Mouse (Mus musculus): ENCODE measurements around the gene Gfra1. TPM values are rescaled to one million over a fixed set of nuclear protein-coding genes. Genes with fewer than 3 reads are reported as not detected.

Gene Gfra1
- polyA plus RNA-seq, 2 experiments from 2014 or later: 1.1 to 1.7 TPM

- no peak for ATAC-seq
Measured at GRCm38 (mm10) chr19:58314631-58315030, 141.1 kb downstream of the Gfra1 start.

DNA sequence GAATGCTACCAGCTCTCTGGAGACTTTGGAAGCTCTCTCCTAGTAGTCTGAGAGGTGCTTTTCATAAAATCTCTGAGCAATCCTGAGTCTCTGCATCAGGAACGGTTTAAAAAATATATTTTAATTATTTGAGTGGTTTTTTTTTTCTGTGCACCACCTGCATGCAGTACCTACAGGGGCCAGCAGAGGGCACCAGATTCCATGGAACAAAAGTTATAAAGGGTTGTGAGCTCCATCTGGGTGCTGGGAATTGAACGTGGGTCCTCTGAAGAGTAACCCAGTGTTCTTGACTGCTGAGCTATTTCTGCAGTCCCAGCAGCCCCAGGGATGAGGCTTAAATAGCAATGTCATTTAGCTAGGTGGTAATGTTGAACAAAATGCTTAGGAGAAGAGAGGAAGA lies 141.9 kb downstream of the Gfra1 start:
- ATAC-seq: no peak

DNA sequence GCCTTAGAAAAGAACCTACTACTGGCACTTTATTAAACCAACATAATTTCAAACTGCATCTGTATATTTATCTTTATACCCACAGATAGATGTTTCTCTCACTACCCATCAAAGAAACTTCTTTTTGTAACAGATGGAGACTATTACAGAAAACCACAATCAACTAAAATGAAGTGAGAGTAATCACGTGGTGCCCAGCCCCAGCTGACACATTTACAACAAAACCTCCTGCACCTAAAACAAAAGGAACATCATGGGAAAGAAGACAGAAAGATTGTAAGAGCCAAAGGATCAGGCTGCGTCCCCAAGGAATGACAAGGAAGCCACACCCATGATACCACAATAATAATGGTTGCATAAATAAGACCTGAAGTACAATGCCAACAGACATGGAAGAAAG lies 143.2 kb downstream of the Gfra1 start:
- ATAC-seq: no peak

- ATAC-seq: no peak
Measured at GRCm38 (mm10) chr19:58310334-58311315, 145.1 kb downstream of the Gfra1 start.

DNA sequence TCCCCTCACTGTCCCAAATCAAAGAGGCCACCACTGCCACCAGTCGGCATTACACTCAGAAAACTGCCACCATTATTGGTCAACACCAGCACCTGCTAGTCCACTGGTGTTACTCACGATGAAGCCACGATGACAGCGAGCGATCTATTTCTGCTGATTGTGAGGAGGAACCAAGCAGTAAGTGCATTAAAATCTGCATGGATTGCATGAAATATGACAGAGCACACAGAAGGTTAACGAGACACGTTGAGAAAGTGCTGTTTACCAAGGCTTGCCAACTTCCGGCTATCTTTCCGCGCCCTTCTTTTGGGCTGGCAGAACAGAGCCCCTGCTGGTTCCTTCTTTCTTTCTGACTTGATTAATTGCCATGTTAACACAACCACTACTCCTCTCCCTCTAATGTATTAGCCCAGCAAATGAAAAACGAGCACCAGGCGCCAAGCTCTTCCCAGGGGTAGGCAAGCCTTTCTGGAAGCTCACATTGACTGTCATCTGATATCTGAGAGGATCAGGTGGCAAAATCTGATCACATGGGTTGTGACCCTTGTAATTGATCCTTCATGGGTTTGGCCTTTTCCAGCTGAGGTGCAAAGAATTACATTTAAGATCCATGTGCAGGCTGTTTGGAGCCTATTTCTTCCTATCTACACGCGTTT lies 146.0 kb downstream of the Gfra1 start:
- no peak for ATAC-seq

DNA sequence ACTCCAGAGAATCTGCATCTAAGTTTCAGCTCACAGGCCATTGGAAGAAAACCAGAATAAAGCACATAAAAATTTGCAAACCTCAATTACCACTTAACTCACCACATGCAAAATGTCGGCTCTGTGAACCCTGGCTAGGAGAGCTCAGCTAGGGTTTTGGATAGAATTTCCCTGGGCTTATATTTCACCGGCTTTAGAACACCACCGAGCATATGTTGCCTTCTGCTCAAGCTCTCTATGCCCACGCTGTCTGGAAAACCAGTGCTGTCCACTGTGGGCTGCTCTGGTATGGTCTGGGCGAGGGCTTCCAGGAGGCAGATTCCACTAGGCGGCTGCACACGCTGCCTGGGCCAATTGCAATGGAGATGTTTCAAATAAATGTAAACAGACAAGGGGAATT lies 154.6 kb downstream of the Gfra1 start:
- no peak for ATAC-seq

- no peak for ATAC-seq
Measured at GRCm38 (mm10) chr19:58297926-58298325, 157.8 kb downstream of the Gfra1 start.

DNA sequence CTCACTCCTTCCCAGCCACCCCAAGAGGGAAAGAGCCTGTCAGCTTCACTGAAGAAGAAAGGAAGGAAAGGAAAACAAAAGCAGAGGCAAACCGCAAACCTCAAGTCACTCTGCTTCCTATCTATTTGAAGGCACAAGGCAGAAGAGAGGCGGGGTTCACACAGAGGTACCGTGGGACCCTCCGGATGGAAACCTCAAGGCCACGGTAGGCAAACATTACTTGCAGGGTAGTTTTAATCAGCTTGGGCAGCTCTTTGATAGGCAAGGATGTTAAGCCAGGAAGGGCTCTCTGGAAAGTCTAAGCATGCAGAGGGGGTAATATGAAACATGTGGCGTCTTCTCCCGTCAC lies 158.9 kb downstream of the Gfra1 start:
- ATAC-seq: no peak

GRCm38 (mm10) chr19:58295986-58296841 lies 159.5 kb downstream of the Gfra1 start:
- no peak for ATAC-seq

DNA sequence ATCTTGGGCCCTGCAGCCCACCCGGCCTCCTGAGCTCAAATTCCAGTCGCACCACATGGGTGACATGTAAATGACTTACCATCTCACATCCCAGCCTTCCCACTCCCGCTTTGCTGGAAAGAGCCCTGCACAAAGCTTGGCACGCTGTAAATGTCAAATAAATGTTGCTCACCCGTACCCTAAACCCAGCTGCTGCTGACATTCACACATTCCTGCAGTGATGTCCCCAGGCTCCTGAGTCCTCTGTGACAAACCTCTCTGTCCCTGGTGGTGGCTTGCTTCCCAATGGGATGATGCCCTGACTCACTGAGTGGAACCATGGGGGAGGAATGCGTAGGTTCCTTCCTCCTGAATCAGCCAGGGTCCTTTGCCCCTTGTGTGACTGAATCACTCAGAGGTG lies 167.6 kb downstream of the Gfra1 start:
- no peak for ATAC-seq

GRCm38 (mm10) chr19:58275281-58275680 lies 180.4 kb downstream of the Gfra1 start:
- no peak for ATAC-seq

GRCm38 (mm10) chr19:58271815-58272214 lies 183.9 kb downstream of the Gfra1 start:
- no peak for ATAC-seq

DNA sequence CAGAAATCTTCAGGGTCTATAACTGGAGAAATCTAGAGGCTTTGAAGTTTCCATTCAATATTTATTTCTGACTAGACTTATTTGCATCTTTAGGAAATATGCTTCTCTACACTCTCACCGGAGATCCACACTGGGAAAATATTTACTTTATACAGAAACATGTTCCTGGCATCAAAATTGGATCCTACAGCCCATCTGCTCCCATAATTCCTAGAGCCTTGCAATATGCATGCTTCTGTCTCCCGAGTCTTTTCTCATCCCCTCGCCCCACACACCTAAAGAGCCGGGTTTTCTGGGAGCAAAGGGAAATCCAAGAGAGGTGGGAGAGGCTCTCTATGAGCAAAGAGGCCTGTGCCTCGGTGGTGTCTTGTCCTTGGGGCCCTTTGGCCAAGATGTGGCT lies 184.9 kb downstream of the Gfra1 start:
- no peak for ATAC-seq

- no peak for ATAC-seq
Measured at GRCm38 (mm10) chr19:58268476-58268875, 187.2 kb downstream of the Gfra1 start.

GRCm38 (mm10) chr19:58266600-58266999 lies 189.1 kb downstream of the Gfra1 start:
- no peak for ATAC-seq

DNA sequence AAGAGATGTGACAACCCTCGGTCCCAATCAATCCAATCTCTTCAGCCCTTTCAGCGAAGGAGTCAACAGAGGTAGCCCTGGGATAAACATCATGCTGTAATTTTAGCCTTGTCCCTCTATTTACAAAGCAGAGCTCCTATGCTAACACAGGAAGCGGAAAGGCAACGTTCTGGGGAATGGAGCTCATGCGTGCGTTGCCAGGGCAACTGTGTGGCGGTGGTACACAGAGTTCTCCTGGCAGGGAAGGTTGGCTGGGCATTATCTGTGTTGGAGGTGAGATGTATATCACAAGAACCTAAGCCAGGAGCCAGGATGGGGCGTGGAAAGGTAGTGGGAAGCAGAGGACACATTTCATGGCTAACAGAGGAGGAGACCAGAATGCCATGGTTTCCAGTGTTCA lies 194.8 kb downstream of the Gfra1 start:
- no peak for ATAC-seq

GRCm38 (mm10) chr19:58259250-58259649 lies 196.5 kb downstream of the Gfra1 start:
- ATAC-seq: no peak

- ATAC-seq: no peak
Measured at GRCm38 (mm10) chr19:58256485-58256884, 199.2 kb downstream of the Gfra1 start.

- no peak for ATAC-seq
Measured at GRCm38 (mm10) chr19:58255394-58255793, 200.3 kb downstream of the Gfra1 start.

DNA sequence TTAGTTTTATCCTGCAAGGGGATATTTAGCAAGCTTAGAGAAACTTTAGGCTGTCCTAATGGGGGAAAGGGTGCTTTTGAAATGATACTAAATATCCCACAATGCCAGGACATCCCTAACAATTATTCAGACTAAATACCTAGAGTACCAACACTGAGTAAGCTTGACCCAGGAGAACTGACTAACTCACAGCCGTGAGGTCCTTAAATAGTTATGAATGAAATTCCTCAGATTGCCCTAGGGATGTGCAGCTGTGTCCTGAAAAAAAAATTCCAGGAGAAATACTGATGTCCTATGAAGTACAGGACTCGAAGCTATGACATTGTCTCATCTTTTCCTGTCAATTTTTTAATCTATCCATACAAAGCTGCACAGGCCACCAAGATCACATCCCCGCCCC lies 201.5 kb downstream of the Gfra1 start:
- ATAC-seq: no peak

DNA sequence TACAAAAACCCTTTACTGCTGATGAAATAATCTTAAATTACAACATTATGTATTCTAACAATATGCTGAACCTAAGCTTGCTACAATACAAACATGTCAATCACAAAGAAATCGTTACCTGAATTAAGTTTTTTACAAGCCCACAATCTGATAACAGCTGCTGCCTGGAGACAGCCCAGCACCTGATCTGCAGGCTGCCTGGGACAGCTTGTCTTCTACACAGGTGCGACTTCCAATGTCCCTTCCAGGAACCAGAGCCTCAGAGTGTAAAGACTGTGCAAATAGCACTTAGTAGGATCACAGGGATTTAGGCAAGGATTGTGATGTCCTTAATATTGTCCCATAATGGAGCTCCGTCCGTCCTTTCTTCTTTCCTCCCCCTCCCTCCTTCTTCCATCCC lies 204.0 kb downstream of the Gfra1 start:
- no peak for ATAC-seq

- ATAC-seq: no peak
Measured at GRCm38 (mm10) chr19:58251095-58251494, 204.6 kb downstream of the Gfra1 start.

GRCm38 (mm10) chr19:58250237-58250636 lies 205.5 kb downstream of the Gfra1 start:
- no peak for ATAC-seq

Measured in CD4-positive, CD25-positive, alpha-beta regulatory T cell, adult 4 months (primary cell).